Mouse (Mus musculus) intestine, embryonic 16.5 days (tissue): ENCODE measurements around the gene Dab1. TPM values are rescaled to one million over a fixed set of nuclear protein-coding genes. Genes with fewer than 3 reads are reported as not detected.

ENCODE experiments used
- ATAC-seq: fragments of 200-750 bp; cut with Nextera tagmentation; 2 replicates; pipeline ENCODE4 v1.8.0; 2017; ENCODE audit warnings: moderate TSS enrichment, moderate library complexity
- H3K27ac ChIP-seq: fragments of 300-500 bp; sonication (generic); 2 replicates; pipeline ENCODE4 v1.5.1; 2014; ENCODE audit warnings: mild to moderate bottlenecking, low read length
- H3K27me3 ChIP-seq: fragments of 300-500 bp; sonication (generic); replicated peaks from 2 replicates; pipeline ENCODE4 v1.6.1; 2014; ENCODE audit warnings: low read length, control low read depth, mixed read lengths; ENCODE audit not compliant: control insufficient read depth, insufficient read depth
- H3K36me3 ChIP-seq: fragments of 300-500 bp; sonication (generic); 2 replicates; pipeline ENCODE4 v1.6.1; 2014; ENCODE audit warnings: low read length, control low read depth; ENCODE audit not compliant: control insufficient read depth, insufficient read depth
- H3K4me1 ChIP-seq: fragments of 300-500 bp; sonication (generic); 2 replicates; pipeline ENCODE4 v1.6.1; 2014; ENCODE audit warnings: low read length, control low read depth, mixed read lengths; ENCODE audit not compliant: control insufficient read depth, insufficient read depth
- H3K4me2 ChIP-seq: fragments of 300-500 bp; sonication (generic); 2 replicates; pipeline ENCODE4 v1.6.1; 2014; ENCODE audit warnings: low read depth, low read length, control low read depth
- H3K4me3 ChIP-seq: fragments of 300-500 bp; sonication (generic); 2 replicates; pipeline ENCODE4 v1.5.1; 2014; ENCODE audit warnings: mild to moderate bottlenecking, low read length
- H3K9ac ChIP-seq: fragments of 300-500 bp; sonication (generic); 2 replicates; pipeline ENCODE4 v1.6.1; 2014; ENCODE audit warnings: low read depth, low read length
- H3K9me3 ChIP-seq: fragments of 300-500 bp; sonication (generic); 2 replicates; pipeline ENCODE4 v1.6.1; 2016; ENCODE audit warnings: low read length, control low read depth; ENCODE audit not compliant: control insufficient read depth
- WGBS: fragments of 180-500 bp; shearing (Covaris S2); extraction: QIAGEN DNeasy Blood & Tissue Kit; methylation state at CpG from one replicate; pipeline ENCODE4 v1.1.7; 2014; 5-methylcytosine and 5-hydroxymethylcytosine counted together
- polyA plus RNA-seq: library from polyadenylated mRNA; unstranded; fragments of >200 nt; fragmentation: Nextera tagmentation; extraction: Ambion mirVana; gene quantifications from 2 replicates; pipeline ENCODE4 v1.2.1, GENCODE M21; 2015

Dab1 gene
- polyA plus RNA-seq, 1 experiment from 2014 or later: 54.5 TPM

DNA sequence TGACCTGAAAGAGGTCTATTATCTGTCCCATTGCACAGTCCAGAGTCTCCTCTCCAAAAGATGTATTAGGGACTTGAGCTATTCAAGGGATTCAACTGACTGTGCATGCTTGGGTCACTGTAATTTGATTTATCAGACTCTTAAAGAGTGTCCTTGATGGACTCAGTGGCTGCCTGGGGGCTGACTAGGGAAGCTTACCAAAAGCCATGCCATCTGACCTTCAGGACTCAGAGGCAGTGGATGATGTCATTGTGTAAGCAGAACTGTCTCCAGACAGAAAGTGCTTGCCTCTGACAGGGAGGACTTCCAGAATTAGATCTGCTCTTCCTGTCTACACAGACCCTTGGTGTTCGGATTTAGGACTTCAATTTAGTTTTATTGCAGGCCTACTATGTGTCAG is 627.3 kb downstream of the Dab1 start:
- Histone ChIP-seq H3K27me3 (no peaks in the 10 kb centered on the region), H3K27ac (no peak overlapping the region), H3K9me3 (no peaks in the 10 kb centered on the region), H3K9ac (no peak overlapping the region), H3K4me1 (no peaks in the 10 kb centered on the region), H3K4me2 (no peak overlapping the region), H3K4me3 (no peak overlapping the region), H3K36me3 (no peaks in the 10 kb centered on the region)
- WGBS: 22% methylated on average over 1 of the region's 1 CpGs
- no peak for ATAC-seq

DNA sequence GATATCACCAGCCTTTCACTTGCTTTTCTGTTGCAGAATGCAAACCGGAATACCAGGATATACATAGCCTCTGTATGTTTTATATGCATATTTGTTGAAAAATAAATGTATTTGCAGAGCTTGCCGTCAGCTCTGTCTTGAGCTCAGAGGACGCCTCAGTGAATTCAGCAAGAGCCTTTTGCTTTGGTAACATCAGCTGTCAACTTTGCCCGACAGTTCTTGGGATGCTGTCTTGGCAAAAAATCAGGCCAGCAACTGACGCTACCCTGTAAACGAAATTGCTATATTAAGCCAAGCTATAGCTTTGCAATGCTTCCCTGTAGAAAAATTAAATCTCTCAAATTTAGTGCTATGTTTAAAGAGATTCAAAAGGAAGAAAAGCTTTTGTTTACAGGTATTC is 630.3 kb downstream of the Dab1 start:
- WGBS: 73% methylated on average over 6 of the region's 6 CpGs
- H3K9ac ChIP-seq: no peak overlapping the region
- H3K27ac ChIP-seq: no peak overlapping the region
- H3K9me3 ChIP-seq: no peaks in the 10 kb centered on the region
- no peak for ATAC-seq
- H3K27me3 ChIP-seq: no peaks in the 10 kb centered on the region
- no peaks in the 10 kb centered on the region for H3K36me3 ChIP-seq
- no peak overlapping the region for H3K4me2 ChIP-seq
- H3K4me1 ChIP-seq: no peaks in the 10 kb centered on the region
- no peak overlapping the region for H3K4me3 ChIP-seq

DNA sequence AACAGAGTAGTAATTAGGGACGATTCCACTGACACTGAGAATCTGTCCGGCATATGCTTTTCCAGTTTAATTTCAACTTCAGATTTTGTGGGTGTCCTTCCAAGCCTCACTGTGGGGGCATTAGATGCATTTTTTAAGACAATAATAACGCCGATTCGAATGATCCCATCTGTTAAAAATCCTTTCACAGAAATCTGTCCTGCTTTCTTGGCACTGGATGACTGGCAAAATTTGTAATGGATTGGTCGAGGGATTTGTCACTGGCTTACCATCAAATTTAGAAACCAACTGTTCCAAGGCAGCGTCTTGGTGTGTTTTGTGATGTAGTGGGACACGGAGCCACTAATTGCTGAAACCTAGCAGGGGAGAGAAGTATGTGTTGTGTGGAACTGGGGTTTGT is 638.6 kb downstream of the Dab1 start:
- WGBS: 82% methylated on average over 8 of the region's 8 CpGs
- no peaks in the 10 kb centered on the region for H3K4me1 ChIP-seq
- H3K9ac ChIP-seq: no peak overlapping the region
- no peak overlapping the region for H3K4me2 ChIP-seq
- H3K4me3 ChIP-seq: no peak overlapping the region
- H3K36me3 ChIP-seq: no peaks in the 10 kb centered on the region
- ATAC-seq: no peak
- no peaks in the 10 kb centered on the region for H3K27me3 ChIP-seq
- no peak overlapping the region for H3K27ac ChIP-seq
- no peaks in the 10 kb centered on the region for H3K9me3 ChIP-seq

DNA sequence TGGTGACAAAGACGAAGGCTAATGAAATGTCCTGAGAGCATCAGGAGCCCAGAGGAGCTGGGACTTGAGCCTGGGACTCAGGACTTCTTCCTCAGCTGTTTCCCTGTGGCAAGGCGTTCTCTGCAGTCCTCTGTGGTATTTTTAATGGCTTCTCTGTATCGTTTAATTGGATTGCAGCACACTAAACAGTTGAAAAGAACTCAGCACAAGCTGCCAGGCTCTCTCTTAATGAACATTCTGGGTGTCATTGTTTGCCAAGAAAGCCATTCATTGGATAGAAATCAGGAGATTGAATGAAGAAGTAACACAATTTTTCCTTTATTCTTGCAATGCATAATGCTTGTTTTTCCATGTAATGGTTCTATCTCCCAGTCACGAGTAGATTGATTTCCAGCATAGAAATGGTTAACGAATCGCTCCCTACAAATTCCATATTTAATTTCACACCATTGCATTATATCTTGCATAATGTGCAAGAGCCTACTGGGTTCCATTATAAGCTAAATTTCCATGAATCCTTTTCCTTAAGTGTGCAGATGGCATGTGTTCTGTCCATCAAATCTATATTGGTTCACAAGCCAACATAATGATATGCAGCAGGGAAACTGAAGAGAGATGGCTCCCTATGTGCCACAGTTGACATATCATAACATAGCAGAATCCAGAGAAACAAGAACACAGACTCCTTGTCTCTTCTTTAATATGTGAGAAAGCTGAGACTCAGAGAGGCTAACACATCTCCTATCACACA is 650.4 kb downstream of the Dab1 start:
- 74% methylated on average over 6 of the region's 6 CpGs for WGBS
- H3K36me3 ChIP-seq: no peaks in the 10 kb centered on the region
- H3K27me3 ChIP-seq: no peaks in the 10 kb centered on the region
- H3K4me1 ChIP-seq: no peaks in the 10 kb centered on the region
- ATAC-seq: no peak
- H3K9ac ChIP-seq: no peak overlapping the region
- no peak overlapping the region for H3K4me2 ChIP-seq
- H3K27ac ChIP-seq: no peak overlapping the region
- no peak overlapping the region for H3K4me3 ChIP-seq
- no peaks in the 10 kb centered on the region for H3K9me3 ChIP-seq

DNA sequence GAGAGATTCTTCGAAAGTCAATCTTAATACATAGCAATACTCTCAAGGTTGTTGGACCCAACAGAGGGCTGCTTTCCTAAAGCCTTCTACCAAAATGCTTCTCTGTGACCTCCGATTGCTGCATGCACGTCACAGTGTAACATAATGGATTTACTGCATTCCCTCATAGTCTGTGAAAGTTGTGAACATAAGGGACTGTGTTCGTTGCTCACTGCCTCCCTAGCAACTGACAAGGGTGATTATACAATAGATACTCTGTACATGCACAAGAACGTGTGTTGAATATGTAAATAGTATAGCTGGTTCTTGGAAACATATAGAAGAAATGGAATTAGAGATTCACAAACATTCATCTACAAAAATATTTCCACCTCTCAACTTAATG is 651.0 kb downstream of the Dab1 start:
- no peaks in the 10 kb centered on the region for H3K36me3 ChIP-seq
- no peak overlapping the region for H3K9ac ChIP-seq
- no peaks in the 10 kb centered on the region for H3K4me1 ChIP-seq
- no peaks in the 10 kb centered on the region for H3K9me3 ChIP-seq
- ATAC-seq: no peak
- WGBS: 72% methylated on average over 5 of the region's 5 CpGs
- H3K27ac ChIP-seq: no peak overlapping the region
- H3K4me3 ChIP-seq: no peak overlapping the region
- no peaks in the 10 kb centered on the region for H3K27me3 ChIP-seq
- no peak overlapping the region for H3K4me2 ChIP-seq

DNA sequence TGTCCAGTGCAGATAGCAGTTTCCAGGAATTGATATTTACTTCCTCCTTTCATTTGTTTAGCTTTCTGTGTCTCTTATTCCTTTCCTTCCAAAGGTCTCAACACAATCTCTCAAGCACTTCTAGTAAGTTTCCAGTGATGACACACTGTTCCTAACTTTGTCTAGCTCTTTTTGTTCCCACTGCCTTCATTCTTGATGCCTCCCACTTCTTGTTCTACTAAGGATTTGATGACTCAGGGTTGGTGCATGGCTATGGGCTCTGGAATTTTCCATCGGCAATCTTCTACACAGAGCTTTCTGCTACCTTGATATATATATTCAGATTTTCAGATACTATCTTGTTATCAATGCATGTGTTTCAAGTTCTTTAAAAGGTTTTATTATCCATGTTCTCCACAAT is 656.1 kb downstream of the Dab1 start:
- Histone ChIP-seq H3K27me3 (no peaks in the 10 kb centered on the region), H3K9me3 (no peaks in the 10 kb centered on the region), H3K4me1 (no peaks in the 10 kb centered on the region), H3K4me2 (no peak overlapping the region), H3K4me3 (no peak overlapping the region), H3K9ac (no peak overlapping the region), H3K27ac (no peak overlapping the region), H3K36me3 (no peaks in the 10 kb centered on the region)
- 98% methylated on average over 1 of the region's 1 CpGs for WGBS
- ATAC-seq: no peak

DNA sequence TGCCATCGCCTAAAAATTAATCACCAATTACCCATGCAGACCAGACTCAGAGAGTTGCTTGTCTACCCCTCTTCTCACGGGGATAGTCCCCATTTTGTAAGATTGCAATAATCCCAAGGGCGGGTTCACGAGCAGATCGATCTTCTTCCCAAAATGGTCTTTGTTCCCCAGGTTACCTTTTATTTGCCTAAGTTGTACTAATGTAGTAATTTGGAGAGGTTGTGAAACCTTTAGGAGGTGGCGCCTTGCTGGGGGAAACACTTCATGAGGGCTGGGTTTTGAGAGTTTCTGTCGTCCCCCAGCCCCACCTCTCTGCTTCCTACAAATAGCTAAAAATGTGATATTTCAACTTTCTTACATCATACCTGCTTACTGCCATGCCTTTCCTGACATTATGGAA is 657.8 kb downstream of the Dab1 start:
- Histone ChIP-seq H3K9me3 (no peaks in the 10 kb centered on the region), H3K4me1 (no peaks in the 10 kb centered on the region), H3K9ac (no peak overlapping the region), H3K36me3 (no peaks in the 10 kb centered on the region), H3K27me3 (no peaks in the 10 kb centered on the region), H3K27ac (no peak overlapping the region), H3K4me3 (no peak overlapping the region), H3K4me2 (no peak overlapping the region)
- 92% methylated on average over 7 of the region's 7 CpGs for WGBS
- no peak for ATAC-seq

DNA sequence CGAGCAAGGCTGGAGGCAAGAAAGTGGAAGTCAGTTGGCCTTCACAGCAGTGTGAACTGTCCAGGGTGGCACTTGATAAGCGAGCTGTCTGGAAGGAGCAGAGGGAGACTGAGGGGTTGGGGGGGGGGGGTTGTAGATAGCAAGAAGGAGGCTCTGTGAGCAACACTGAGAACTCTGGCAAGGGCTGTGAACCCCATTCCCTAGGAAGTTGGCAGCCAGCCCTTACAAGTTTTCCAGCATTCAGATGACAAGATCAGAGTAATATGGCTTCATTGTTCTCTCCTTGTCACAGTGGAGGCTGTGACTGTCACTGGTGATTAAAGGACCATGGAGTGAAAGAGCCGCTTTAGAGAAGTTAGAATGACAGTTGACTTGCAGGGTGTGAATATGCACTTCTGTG is 662.4 kb downstream of the Dab1 start:
- no peaks in the 10 kb centered on the region for H3K27me3 ChIP-seq
- no peaks in the 10 kb centered on the region for H3K9me3 ChIP-seq
- WGBS: 69% methylated on average over 3 of the region's 3 CpGs
- no peak overlapping the region for H3K4me3 ChIP-seq
- no peaks in the 10 kb centered on the region for H3K4me1 ChIP-seq
- H3K4me2 ChIP-seq: no peak overlapping the region
- no peak overlapping the region for H3K27ac ChIP-seq
- H3K36me3 ChIP-seq: no peaks in the 10 kb centered on the region
- no peak for ATAC-seq
- no peak overlapping the region for H3K9ac ChIP-seq

DNA sequence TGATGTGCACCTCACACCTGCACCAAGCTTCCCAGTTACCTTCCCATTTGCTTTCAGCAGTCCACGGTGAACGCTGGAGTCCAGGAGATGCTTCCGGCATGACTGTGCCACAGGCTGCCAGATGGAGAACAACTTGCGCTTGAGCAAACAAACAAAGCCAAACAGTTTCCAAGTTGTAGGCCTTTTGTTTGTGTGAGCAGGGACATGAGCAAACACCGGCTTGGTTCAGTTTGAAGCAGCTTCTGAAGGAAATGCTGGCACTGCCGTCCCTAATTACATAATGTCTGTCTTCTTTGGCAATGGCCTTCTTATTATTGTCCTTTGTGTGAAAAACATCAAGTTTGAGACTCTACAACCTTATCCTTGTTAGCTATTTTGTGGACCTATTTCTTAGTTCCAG is 664.7 kb downstream of the Dab1 start:
- no peak overlapping the region for H3K9ac ChIP-seq
- H3K4me3 ChIP-seq: no peak overlapping the region
- ATAC-seq: no peak
- H3K27ac ChIP-seq: no peak overlapping the region
- no peaks in the 10 kb centered on the region for H3K9me3 ChIP-seq
- 53% methylated on average over 6 of the region's 6 CpGs for WGBS
- no peaks in the 10 kb centered on the region for H3K27me3 ChIP-seq
- H3K4me2 ChIP-seq: no peak overlapping the region
- H3K36me3 ChIP-seq: no peaks in the 10 kb centered on the region
- no peaks in the 10 kb centered on the region for H3K4me1 ChIP-seq

DNA sequence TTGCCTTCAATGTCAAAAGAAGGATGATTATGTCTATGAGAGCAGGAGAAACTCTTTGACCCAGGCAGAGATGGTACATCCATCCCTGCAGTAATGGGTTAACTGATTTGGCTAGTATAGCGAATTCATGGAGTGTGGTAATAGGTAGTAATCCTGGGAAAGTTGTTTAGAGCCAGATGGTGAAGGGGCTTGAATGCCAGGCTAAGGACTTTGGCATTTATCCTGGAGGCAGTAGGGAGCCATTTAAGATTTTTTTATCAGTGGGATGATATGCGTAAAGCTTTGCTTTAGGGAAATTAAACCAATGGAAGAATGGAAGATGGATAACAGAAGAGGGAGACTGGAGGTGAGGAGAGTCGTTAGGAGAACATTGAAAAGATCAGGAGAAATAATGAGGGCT is 669.2 kb downstream of the Dab1 start:
- Histone ChIP-seq H3K27ac (no peak overlapping the region), H3K4me1 (no peaks in the 10 kb centered on the region), H3K36me3 (no peaks in the 10 kb centered on the region), H3K4me3 (no peak overlapping the region), H3K9me3 (no peaks in the 10 kb centered on the region), H3K4me2 (no peak overlapping the region), H3K9ac (no peak overlapping the region), H3K27me3 (no peaks in the 10 kb centered on the region)
- WGBS: 84% methylated on average over 3 of the region's 3 CpGs
- no peak for ATAC-seq
